ENCODE assay signal across 9 mouse cellular contexts in the genomic region with DNA sequence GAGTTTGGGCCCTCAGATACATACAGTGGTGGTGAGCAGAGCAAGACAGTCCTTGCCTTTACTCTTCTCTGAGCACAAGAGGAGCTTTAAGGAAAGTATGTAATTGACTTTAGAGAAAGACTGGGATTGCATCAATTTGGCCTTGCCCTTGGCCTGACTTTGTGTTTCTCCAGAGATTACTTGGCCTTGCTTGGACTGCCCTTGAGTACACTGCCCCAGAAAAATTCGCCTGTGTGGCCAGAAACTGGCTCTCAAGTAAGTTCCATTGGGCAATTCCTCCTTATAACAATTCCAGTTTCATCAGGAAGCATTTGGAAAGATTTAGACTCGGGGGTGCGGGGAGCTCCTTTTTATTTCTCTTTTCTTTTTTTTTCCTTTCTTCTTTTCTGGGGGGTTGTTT. TPM values are rescaled to one million over a fixed set of nuclear protein-coding genes. Genes with fewer than 3 reads are reported as not detected.
DNase-seq lines count a peak whose midpoint lies in the region; ATAC-seq lines count a peak whose summit lies in the region.
"Had no signal": no experiment of that assay in that cellular context is flagged by ENCODE, and none has a peak within 500 bp of the region (broad histone marks: within the 10 kb centered on the region; RNA-seq: fewer than 3 reads in every experiment).

No protein-coding gene starts in this region.

- H3K4me2 ChIP-seq in kidney, embryonic 14.5 days (replicated peaks; ENCODE audit: low read depth, low read length): no peak overlapping the region
- H3K4me2 ChIP-seq: limb, embryonic 13.5 days had no signal

- H3K9ac ChIP-seq in kidney, embryonic 14.5 days (ENCODE audit: low read depth, low read length): no peak overlapping the region
- H3K9ac ChIP-seq: forebrain, postnatal 0 days; limb, embryonic 13.5 days had no signal

- no peak for ATAC-seq in kidney, embryonic 14.5 days (ENCODE audit: low FRiP score, low TSS enrichment)
- ATAC-seq: forebrain, postnatal 0 days had no signal

- no peak overlapping the region for H3K4me3 ChIP-seq in kidney, embryonic 14.5 days (ENCODE audit: low read length)
- H3K4me3 ChIP-seq: limb, embryonic 13.5 days had no signal

- H3K27ac ChIP-seq in kidney, embryonic 14.5 days (ENCODE audit: low read depth, low read length): no peak overlapping the region
- H3K27ac ChIP-seq: limb, embryonic 13.5 days had no signal

- 84% methylated on average over 3 of the region's 3 CpGs for WGBS in kidney, embryonic 14.5 days

- H3K36me3 ChIP-seq in kidney, embryonic 14.5 days (ENCODE audit: control insufficient read depth, insufficient read depth, low read length): no peaks in the 10 kb centered on the region

- no peaks in the 10 kb centered on the region for H3K27me3 ChIP-seq in kidney, embryonic 14.5 days (ENCODE audit: control insufficient read depth, insufficient read depth, low read length)
- H3K27me3 ChIP-seq: limb, embryonic 13.5 days had no signal

- H3K4me1 ChIP-seq in kidney, embryonic 14.5 days (ENCODE audit: control insufficient read depth, insufficient read depth, low read length): no peaks in the 10 kb centered on the region
- H3K4me1 ChIP-seq: limb, embryonic 13.5 days had no signal

- no peaks in the 10 kb centered on the region for H3K9me3 ChIP-seq in kidney, embryonic 14.5 days (ENCODE audit: control insufficient read depth, low read length)

- peak; percentile 69 for DNase-seq in kidney, adult 11 months
- peak; percentile 85 for DNase-seq in adipocyte (ENCODE audit: low spot score)
- DNase-seq in adrenal gland, postnatal 36 days: peak; percentile 43 to 49
- peak; percentile 69 to 83 for DNase-seq in kidney, postnatal 36 days
- no peak for DNase-seq in right cerebral cortex, adult 18-20 months
- DNase-seq in Muller cell, postnatal 12 days (ENCODE audit: inconsistent ontology term): no peak
- DNase-seq: forebrain, postnatal 0 days had no signal

RNA-seq across cellular contexts. Expression of gene Ncoa7, which starts 34.9 kb away (rescaled TPM):
- 16.8 and 19.1 TPM in 2 replicates for polyA plus RNA-seq in kidney, embryonic 14.5 days (2014; fragmentation: Nextera tagmentation; extraction: Ambion mirVana)
- total RNA-seq in adrenal gland, postnatal 36 days (2021): 10 to 100 TPM; 26.0 to 36.8 TPM

Comparison
In these comparisons a context has a peak if more than half of its experiments do, and no peak if none do; other contexts are left out.
1. DNase-seq: peak in kidney, adult 11 months (single experiment), adipocyte (single experiment), adrenal gland, postnatal 36 days (2 of 2) and kidney, postnatal 36 days (2 of 2); none in right cerebral cortex, adult 18-20 months (single experiment) and Muller cell, postnatal 12 days (single experiment).